Mouse (Mus musculus): Measurements from ENCODE around the gene Gm11077.

DNA sequence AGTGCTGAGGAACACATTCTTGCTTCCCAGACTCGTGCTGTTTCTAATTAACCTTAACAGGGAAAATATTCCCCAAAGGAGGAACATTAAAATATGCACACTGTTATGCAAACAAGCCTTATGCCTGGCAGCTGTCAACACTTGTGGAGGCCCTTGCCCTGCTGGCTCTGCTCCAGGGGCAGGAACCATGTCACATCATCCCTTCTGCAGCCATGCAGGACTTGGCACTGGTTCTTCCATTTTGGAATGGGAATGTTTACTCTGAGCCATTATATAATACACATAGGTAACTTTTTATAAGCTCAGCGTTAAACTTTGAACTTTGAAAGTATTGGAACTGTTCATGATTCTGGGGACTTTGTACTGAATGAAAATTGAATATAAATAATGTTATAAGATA, 18.5 kb downstream of the Gm11077 start:
- no peak for TF ChIP-seq POLR2A (IDR thresholded peaks at IDR 0.05; ENCODE audit: extremely low read depth, insufficient read depth, low read length)
- TF ChIP-seq CTCF (IDR thresholded peaks at IDR 0.05; ENCODE audit: extremely low read depth, insufficient read depth, low read length), result no peak
